Mouse (Mus musculus): ENCODE measurements around the gene Rap1gap. TPM values are rescaled to one million over a fixed set of nuclear protein-coding genes. Genes with fewer than 3 reads are reported as not detected.
A peak's percentile ranks its signal among the peaks of the same experiment; 100 is the strongest.

Rap1gap gene
- total and polyA plus RNA-seq, 3 experiments = 7.7 to 42.6 TPM; not detected in 1

DNA sequence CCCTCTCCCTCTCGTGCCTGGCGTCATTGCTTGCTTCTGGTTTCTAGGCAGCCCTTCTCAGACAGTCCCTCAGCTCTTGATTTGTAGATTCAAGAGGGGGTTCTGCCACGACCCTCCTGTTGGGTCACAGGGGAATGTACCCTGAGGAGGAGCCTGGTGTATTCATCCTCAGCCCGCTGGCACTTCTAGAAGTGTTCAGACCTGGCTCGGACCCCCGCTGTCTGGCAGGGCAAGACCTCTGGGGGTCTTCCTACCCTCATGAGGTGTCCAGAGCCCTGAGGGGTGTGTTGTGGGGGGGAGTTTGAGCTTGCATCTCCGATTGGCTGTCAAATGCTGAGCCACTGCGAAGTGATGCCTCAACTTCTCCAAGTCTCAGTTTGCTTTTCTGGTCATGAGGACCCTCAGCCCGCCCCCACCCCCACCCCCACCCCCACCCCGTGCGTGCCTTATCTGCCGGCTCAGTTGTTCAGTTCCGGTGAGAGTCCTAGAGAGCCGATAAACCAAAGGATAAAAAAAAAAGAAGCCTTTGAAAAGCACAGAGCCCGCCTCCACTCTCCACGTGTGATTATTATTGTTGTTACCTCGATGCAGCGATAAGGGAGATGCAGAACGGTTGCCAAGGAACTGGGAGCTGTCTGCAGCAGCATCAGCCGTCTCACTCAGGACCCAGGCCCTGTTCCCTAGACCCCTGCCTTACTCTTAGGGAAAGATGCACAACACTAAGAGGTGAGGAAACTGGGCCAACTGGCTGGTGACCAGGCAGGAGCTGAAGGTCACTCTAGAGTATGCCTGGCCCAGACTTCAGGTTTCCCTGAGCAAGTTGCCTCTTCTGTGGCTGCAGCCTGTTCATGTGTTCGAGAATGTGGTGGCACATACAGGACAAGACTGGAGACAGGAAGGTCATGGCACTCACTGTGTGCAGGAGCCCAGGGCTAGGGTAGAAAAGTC is 35.0 kb downstream of the Rap1gap start (continued):
- TF ChIP-seq MAFK (IDR thresholded peaks at IDR 0.05; ENCODE audit: borderline replicate concordance, low read depth, low read length) = no peak
- TF ChIP-seq MXI1 (IDR thresholded peaks at IDR 0.05; ENCODE audit: low read depth, low read length) = peak; percentile 83
- TF ChIP-seq CHD2 (IDR thresholded peaks at IDR 0.05; ENCODE audit: low read length) = no peak
- peak; percentile 63 for TF ChIP-seq GATA1 (IDR thresholded peaks at IDR 0.05; ENCODE audit: low read depth, low read length)
- no peak for TF ChIP-seq POLR2AphosphoS2 (IDR thresholded peaks at IDR 0.05; ENCODE audit: low read length)
- TF ChIP-seq UBTF (IDR thresholded peaks at IDR 0.05; ENCODE audit: borderline replicate concordance, insufficient read depth, low read depth, low read length) = no peak

DNA sequence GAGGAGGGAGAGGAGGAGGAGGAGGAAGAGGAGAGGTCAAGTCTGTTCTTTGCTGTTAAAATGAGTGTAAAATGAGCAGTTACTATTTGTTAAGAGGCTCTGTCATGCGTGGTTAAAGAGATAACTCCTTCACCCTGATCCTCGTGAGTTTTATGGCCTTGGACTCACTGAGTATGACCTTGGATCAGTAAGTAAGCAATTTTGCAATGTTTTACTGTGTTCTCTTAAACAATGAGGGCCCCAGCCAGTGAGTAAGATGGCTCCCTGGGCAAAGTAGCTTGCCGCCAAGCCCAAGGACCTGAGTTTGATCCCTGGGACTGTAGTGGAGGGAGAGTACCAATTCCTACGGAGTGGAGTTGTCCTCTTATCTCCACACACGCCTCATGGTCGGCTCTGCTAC is 36.4 kb downstream of the Rap1gap start:
- peaks cover 9 to 12% of the 10 kb centered on the region in 2 experiments for H3K4me1 ChIP-seq (ENCODE audit: control insufficient read depth in 1 of 2, insufficient read depth in 2 of 2, low read length in 2 of 2)

DNA sequence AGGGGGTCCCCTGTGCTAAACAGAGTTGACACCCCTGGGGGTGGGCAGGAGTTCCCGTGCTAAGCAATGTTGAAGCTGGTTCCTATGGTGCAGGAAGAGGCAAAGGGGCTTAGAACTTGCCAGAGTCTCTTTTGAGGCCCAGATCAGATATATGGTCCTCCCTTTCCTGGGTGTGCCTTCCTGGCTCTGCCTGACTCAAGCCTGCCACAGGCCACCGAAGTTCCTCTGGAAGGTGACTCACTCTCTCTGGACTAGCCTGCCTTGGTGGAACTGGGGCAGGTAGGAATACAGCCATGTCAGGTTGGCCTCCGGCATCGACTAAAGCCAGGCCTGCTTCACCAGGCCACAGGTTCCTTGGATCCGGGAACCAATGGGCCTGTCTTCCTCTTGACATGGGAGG is 38.6 kb downstream of the Rap1gap start:
- Histone ChIP-seq H3K27ac (ENCODE audit: control insufficient read depth, low read depth, low read length) (no peak overlapping the region), H3K27me3 (ENCODE audit: control insufficient read depth in 1 of 2, insufficient read depth in 2 of 2, low read length in 2 of 2) (no peaks in the 10 kb centered on the region), H3K79me2 (ENCODE audit: control insufficient read depth, insufficient read depth, low read length, poor library complexity) (no peaks in the 10 kb centered on the region; the same call in 1 of the 2 replicates), H3K36me3 (ENCODE audit: control insufficient read depth in 1 of 2, insufficient read depth in 2 of 2, low read length in 2 of 2) (peaks cover 0 to 5% of the 10 kb centered on the region in 2 experiments; a peak in 2 of 4 replicates), H3K9ac (ENCODE audit: control insufficient read depth, low read depth, low read length, poor library complexity, severe bottlenecking) (no peak overlapping the region), H3K4me3 (ENCODE audit: control insufficient read depth in 1 of 2, insufficient read depth in 1 of 2, low read depth in 2 of 2, low read length in 2 of 2) (no peak overlapping the region), H3K4me1 (ENCODE audit: control insufficient read depth in 1 of 2, insufficient read depth in 2 of 2, low read length in 2 of 2) (peaks cover 9 to 20% of the 10 kb centered on the region in 2 experiments), H3K9me3 (replicated peaks; ENCODE audit: insufficient read depth, low read length) (no peaks in the 10 kb centered on the region)
- TF ChIP-seq TBP (IDR thresholded peaks at IDR 0.05; ENCODE audit: low read depth, low read length) (0 out of 2 replicates have a peak, but pooled peaks have one; percentile 25), GATA1 (IDR thresholded peaks at IDR 0.05; ENCODE audit: low read depth, low read length) (peak; percentile 43; the same call in 1 of the 2 replicates), ZKSCAN1 (IDR thresholded peaks at IDR 0.05; ENCODE audit: low read depth, low read length) (no peak), POLR2AphosphoS5 (IDR thresholded peaks at IDR 0.05; ENCODE audit: borderline replicate concordance, low read depth, low read length) (no peak), KAT2A (conservative IDR thresholded peaks at IDR 0.05; ENCODE audit: low read depth, low read length) (no peak), TAL1 (IDR thresholded peaks at IDR 0.05; ENCODE audit: low read length) (no peak), MEF2A (IDR thresholded peaks at IDR 0.05; ENCODE audit: extremely low read depth, insufficient replicate concordance, low read depth, low read length, poor library complexity, severe bottlenecking) (no peak)
- DNase-seq (ENCODE audit: low read depth, low spot score) = peak; percentile 69

More for the DNA sequence above, 36.4 kb downstream of the Rap1gap start:
- no peaks in the 10 kb centered on the region for H3K27me3 ChIP-seq (ENCODE audit: control insufficient read depth in 1 of 2, insufficient read depth in 2 of 2, low read length in 2 of 2)
- no peaks in the 10 kb centered on the region for H3K79me2 ChIP-seq (ENCODE audit: control insufficient read depth, insufficient read depth, low read length, poor library complexity)
- TF ChIP-seq E2F4 (IDR thresholded peaks at IDR 0.05; ENCODE audit: borderline replicate concordance, low read depth, low read length) = no peak
- no peak for TF ChIP-seq SMC3 (IDR thresholded peaks at IDR 0.05; ENCODE audit: low read depth, low read length)
- H3K9ac ChIP-seq (ENCODE audit: control insufficient read depth, low read depth, low read length, poor library complexity, severe bottlenecking) = no peak overlapping the region
- H3K36me3 ChIP-seq (ENCODE audit: control insufficient read depth in 1 of 2, insufficient read depth in 2 of 2, low read length in 2 of 2) = peaks cover 0 to 6% of the 10 kb centered on the region in 2 experiments; a peak in 2 of 4 replicates
- no peak overlapping the region for H3K4me3 ChIP-seq (ENCODE audit: control insufficient read depth in 1 of 2, insufficient read depth in 1 of 2, low read depth in 2 of 2, low read length in 2 of 2)
- H3K27ac ChIP-seq (ENCODE audit: control insufficient read depth, low read depth, low read length) = no peak overlapping the region
- no peaks in the 10 kb centered on the region for H3K9me3 ChIP-seq (replicated peaks; ENCODE audit: insufficient read depth, low read length)
- DNase-seq (ENCODE audit: low read depth, low spot score) = no peak

All from MEL (cell line).